Mouse (Mus musculus): ENCODE data around the gene Tbc1d10c. TPM values are rescaled to one million over a fixed set of nuclear protein-coding genes. Genes with fewer than 3 reads are reported as not detected.

Gene Tbc1d10c
- polyA plus RNA-seq, 1 experiment: 266 TPM

- H3K4me3 ChIP-seq (ENCODE audit: extremely low read depth, insufficient read depth, insufficient read length): no peak overlapping the region
- DNase-seq (ENCODE audit: low read depth in 1 of 2, low spot score in 2 of 2): no peak
These were observed 19.4 kb downstream of the Tbc1d10c start for GRCm38 (mm10) chr19:4171393-4172290.

GRCm38 (mm10) chr19:4170723-4171392 lies 20.2 kb downstream of the Tbc1d10c start:
- H3K27me3 ChIP-seq (ENCODE audit: control insufficient read depth, insufficient read depth, low read length): no peaks in the 10 kb centered on the region
- H3K4me1 ChIP-seq (ENCODE audit: control insufficient read depth, insufficient read depth, insufficient read length): peaks cover 27% of the 10 kb centered on the region
- TF ChIP-seq POLR2A (IDR thresholded peaks at IDR 0.05; ENCODE audit: low read depth, low read length): no peak
- TF ChIP-seq CTCF (IDR thresholded peaks at IDR 0.05; ENCODE audit: extremely low read depth, insufficient read depth, insufficient read length, insufficient replicate concordance): no peak
- 77% methylated on average over 10 of the region's 10 CpGs for WGBS
- no peaks in the 10 kb centered on the region for H3K36me3 ChIP-seq (ENCODE audit: control insufficient read depth, insufficient read depth, low read length)
- peak overlapping the region; percentile 65 for H3K27ac ChIP-seq (ENCODE audit: insufficient read depth, low read length)
- no peak for DNase-seq (ENCODE audit: low read depth in 1 of 2, low spot score in 2 of 2)
- H3K4me3 ChIP-seq (ENCODE audit: extremely low read depth, insufficient read depth, insufficient read length): no peak overlapping the region

More at GRCm38 (mm10) chr19:4171393-4172290, 19.4 kb downstream of the Tbc1d10c start:
- TF ChIP-seq CTCF (IDR thresholded peaks at IDR 0.05; ENCODE audit: extremely low read depth, insufficient read depth, insufficient read length, insufficient replicate concordance) (no peak), POLR2A (IDR thresholded peaks at IDR 0.05; ENCODE audit: low read depth, low read length) (no peak)
- peak overlapping the region; percentile 65 for H3K27ac ChIP-seq (ENCODE audit: insufficient read depth, low read length)
- H3K4me1 ChIP-seq (ENCODE audit: control insufficient read depth, insufficient read depth, insufficient read length): peaks cover 27% of the 10 kb centered on the region
- WGBS: 31% methylated on average over 13 of the region's 13 CpGs
- H3K36me3 ChIP-seq (ENCODE audit: control insufficient read depth, insufficient read depth, low read length): no peaks in the 10 kb centered on the region; the same call in 1 of the 2 replicates
- no peaks in the 10 kb centered on the region for H3K27me3 ChIP-seq (ENCODE audit: control insufficient read depth, insufficient read depth, low read length)

- H3K4me1 ChIP-seq (ENCODE audit: control insufficient read depth, insufficient read depth, insufficient read length): peaks cover 27% of the 10 kb centered on the region
- no peak for TF ChIP-seq POLR2A (IDR thresholded peaks at IDR 0.05; ENCODE audit: low read depth, low read length)
- no peak for TF ChIP-seq CTCF (IDR thresholded peaks at IDR 0.05; ENCODE audit: extremely low read depth, insufficient read depth, insufficient read length, insufficient replicate concordance)
- 7% methylated on average over 27 of the region's 27 CpGs for WGBS
- peak overlapping the region; percentile 57 for H3K4me3 ChIP-seq (ENCODE audit: extremely low read depth, insufficient read depth, insufficient read length)
- H3K27ac ChIP-seq (ENCODE audit: insufficient read depth, low read length): peak overlapping the region; percentile 91
- no peaks in the 10 kb centered on the region for H3K27me3 ChIP-seq (ENCODE audit: control insufficient read depth, insufficient read depth, low read length)
- H3K36me3 ChIP-seq (ENCODE audit: control insufficient read depth, insufficient read depth, low read length): no peaks in the 10 kb centered on the region
- DNase-seq (ENCODE audit: low read depth in 1 of 2, low spot score in 2 of 2): no peak
These were observed 21.3 kb downstream of the Tbc1d10c start for GRCm38 (mm10) chr19:4169810-4170209.

- Histone ChIP-seq H3K27ac (ENCODE audit: insufficient read depth, low read length) (peak overlapping the region; percentile 91), H3K4me3 (ENCODE audit: extremely low read depth, insufficient read depth, insufficient read length) (peak overlapping the region; percentile 57), H3K4me1 (ENCODE audit: control insufficient read depth, insufficient read depth, insufficient read length) (peaks cover 27% of the 10 kb centered on the region), H3K36me3 (ENCODE audit: control insufficient read depth, insufficient read depth, low read length) (no peaks in the 10 kb centered on the region), H3K27me3 (ENCODE audit: control insufficient read depth, insufficient read depth, low read length) (no peaks in the 10 kb centered on the region)
- 1% methylated on average over 43 of the region's 43 CpGs for WGBS
- peak; percentile 81 for TF ChIP-seq CTCF (IDR thresholded peaks at IDR 0.05; ENCODE audit: extremely low read depth, insufficient read depth, insufficient read length, insufficient replicate concordance)
- peak; percentile 93 for TF ChIP-seq POLR2A (IDR thresholded peaks at IDR 0.05; ENCODE audit: low read depth, low read length)
- DNase-seq (ENCODE audit: low read depth in 1 of 2, low spot score in 2 of 2): peak; percentile 95 to 99
These were observed 21.7 kb downstream of the Tbc1d10c start for GRCm38 (mm10) chr19:4169378-4169784.

- DNase-seq (ENCODE audit: low read depth in 1 of 2, low spot score in 2 of 2): no peak
- peaks cover 27% of the 10 kb centered on the region for H3K4me1 ChIP-seq (ENCODE audit: control insufficient read depth, insufficient read depth, insufficient read length)
- H3K36me3 ChIP-seq (ENCODE audit: control insufficient read depth, insufficient read depth, low read length): no peaks in the 10 kb centered on the region
- no peak overlapping the region for H3K27ac ChIP-seq (ENCODE audit: insufficient read depth, low read length)
- TF ChIP-seq POLR2A (IDR thresholded peaks at IDR 0.05; ENCODE audit: low read depth, low read length) (no peak), CTCF (IDR thresholded peaks at IDR 0.05; ENCODE audit: extremely low read depth, insufficient read depth, insufficient read length, insufficient replicate concordance) (no peak)
- no peaks in the 10 kb centered on the region for H3K27me3 ChIP-seq (ENCODE audit: control insufficient read depth, insufficient read depth, low read length)
- no peak overlapping the region for H3K4me3 ChIP-seq (ENCODE audit: extremely low read depth, insufficient read depth, insufficient read length)
- WGBS: 87% methylated on average over 9 of the region's 9 CpGs
These were observed 24.2 kb downstream of the Tbc1d10c start for GRCm38 (mm10) chr19:4166678-4167476.

GRCm38 (mm10) chr19:4164721-4165120 lies 26.4 kb downstream of the Tbc1d10c start:
- 67% methylated on average over 2 of the region's 2 CpGs for WGBS
- Histone ChIP-seq H3K27ac (ENCODE audit: insufficient read depth, low read length) (0 out of 2 replicates have a peak overlapping the region, but pooled peaks have one; percentile 8), H3K4me3 (ENCODE audit: extremely low read depth, insufficient read depth, insufficient read length) (no peak overlapping the region), H3K36me3 (ENCODE audit: control insufficient read depth, insufficient read depth, low read length) (peaks cover 4% of the 10 kb centered on the region), H3K4me1 (ENCODE audit: control insufficient read depth, insufficient read depth, insufficient read length) (peaks cover 5% of the 10 kb centered on the region), H3K27me3 (ENCODE audit: control insufficient read depth, insufficient read depth, low read length) (no peaks in the 10 kb centered on the region)
- TF ChIP-seq POLR2A (IDR thresholded peaks at IDR 0.05; ENCODE audit: low read depth, low read length): no peak
- TF ChIP-seq CTCF (IDR thresholded peaks at IDR 0.05; ENCODE audit: extremely low read depth, insufficient read depth, insufficient read length, insufficient replicate concordance): no peak
- DNase-seq (ENCODE audit: low read depth in 1 of 2, low spot score in 2 of 2): no peak
